Mouse (Mus musculus): Measurements from ENCODE around the gene Sh2b1.

DNA sequence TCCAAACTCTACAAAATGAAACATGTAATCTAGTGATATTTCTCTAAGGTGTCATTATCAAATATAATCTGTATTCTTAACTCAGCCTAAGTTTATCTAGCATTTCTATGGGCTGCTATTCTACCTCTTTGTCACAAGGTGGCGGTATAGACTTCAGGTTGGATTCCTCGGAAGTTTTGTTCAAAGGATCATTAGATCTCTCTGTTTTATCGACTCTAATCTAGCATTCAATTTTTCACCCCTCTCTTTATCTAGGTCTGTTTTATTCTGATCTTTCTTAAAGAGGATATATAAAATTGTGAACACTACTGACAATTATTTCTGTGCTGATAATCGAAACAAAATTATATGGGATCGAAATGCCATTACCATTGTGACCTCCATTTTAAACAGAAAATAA is 6.5 kb upstream of the Sh2b1 start:
- TF ChIP-seq POLR2A (IDR thresholded peaks at IDR 0.05; ENCODE audit: insufficient read depth, low read depth, low read length) (no peak), CTCF (IDR thresholded peaks at IDR 0.05; ENCODE audit: insufficient read depth, low read depth, low read length) (no peak)

All from olfactory bulb, adult 2 months (tissue).